Mouse (Mus musculus): ENCODE measurements around the gene Lrrc2.

DNA sequence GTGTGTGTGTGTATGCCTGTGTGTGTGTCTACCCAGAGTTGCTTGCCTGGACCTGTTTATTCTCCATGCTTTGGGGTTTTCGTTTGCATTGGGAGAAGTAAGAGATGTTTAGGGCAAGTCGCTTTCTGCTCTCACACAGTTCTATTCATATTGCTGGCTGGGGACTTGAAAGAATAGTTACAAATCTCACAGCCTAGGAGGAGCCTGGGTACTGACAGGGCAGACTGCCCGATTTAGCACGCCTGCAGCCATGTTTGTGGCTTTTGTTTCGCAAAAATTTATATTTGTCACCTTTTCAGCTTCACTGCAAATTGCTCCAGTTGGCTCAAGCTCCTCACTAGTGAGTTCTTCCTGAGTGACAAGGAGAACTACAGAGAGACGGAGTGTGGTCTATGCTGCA is 19.8 kb upstream of the Lrrc2 start:
- TF ChIP-seq JUND (conservative IDR thresholded peaks at IDR 0.05; ENCODE audit: low read depth, low read length) (no peak), CTCF (conservative IDR thresholded peaks at IDR 0.05 in 1 of 2, IDR thresholded peaks at IDR 0.05 in 1 of 2; ENCODE audit: low read depth in 2 of 2, low read length in 2 of 2) (no peak), MAX (IDR thresholded peaks at IDR 0.05; ENCODE audit: low read length) (no peak), POLR2A (IDR thresholded peaks at IDR 0.05; ENCODE audit: low read depth, low read length) (no peak), UBTF (IDR thresholded peaks at IDR 0.05; ENCODE audit: low read depth, low read length) (no peak), MEF2A (IDR thresholded peaks at IDR 0.05; ENCODE audit: borderline replicate concordance, low read depth, low read length) (no peak), EP300 (IDR thresholded peaks at IDR 0.05; ENCODE audit: low read length) (no peak), USF1 (IDR thresholded peaks at IDR 0.05; ENCODE audit: low read depth, low read length) (no peak), CHD2 (IDR thresholded peaks at IDR 0.05; ENCODE audit: low read length) (no peak), MAZ (IDR thresholded peaks at IDR 0.05; ENCODE audit: low read depth, low read length) (no peak), KAT2A (IDR thresholded peaks at IDR 0.05; ENCODE audit: insufficient replicate concordance, low read length) (no peak)
